Mouse (Mus musculus) lung, embryonic 15.5 days (tissue): Measurements from ENCODE around the gene Bmpr2. TPM values are rescaled to one million over a fixed set of nuclear protein-coding genes. Genes with fewer than 3 reads are reported as not detected.

Source experiments
- ATAC-seq: fragments of 200-750 bp; cut with Nextera tagmentation; 2 replicates; pipeline ENCODE4 v1.8.0; 2017; ENCODE audit warnings: moderate number of reproducible peaks, borderline replicate concordance; ENCODE audit not compliant: low FRiP score, low TSS enrichment; ENCODE audit errors: extremely low read depth
- H3K27ac ChIP-seq: fragments of 300-500 bp; sonication (generic); 2 replicates; pipeline ENCODE4 v1.5.1; 2015; ENCODE audit warnings: moderate library complexity, mild to moderate bottlenecking, inconsistent platforms
- H3K27me3 ChIP-seq: fragments of 300-500 bp; sonication (generic); 2 replicates; pipeline ENCODE4 v1.6.1; 2015; ENCODE audit warnings: inconsistent platforms
- H3K36me3 ChIP-seq: fragments of 300-500 bp; sonication (generic); 2 replicates; pipeline ENCODE4 v1.6.1; 2015; ENCODE audit warnings: inconsistent platforms
- H3K4me1 ChIP-seq: fragments of 300-500 bp; sonication (generic); 2 replicates; pipeline ENCODE4 v1.6.1; 2015; ENCODE audit warnings: inconsistent platforms
- H3K4me2 ChIP-seq: fragments of 300-500 bp; sonication (generic); 2 replicates; pipeline ENCODE4 v1.6.1; 2015; ENCODE audit warnings: inconsistent platforms, mild to moderate bottlenecking, moderate library complexity
- H3K4me3 ChIP-seq: fragments of 300-500 bp; sonication (generic); 2 replicates; pipeline ENCODE4 v1.5.1; 2015; ENCODE audit warnings: mild to moderate bottlenecking, inconsistent platforms
- H3K9ac ChIP-seq: fragments of 300-500 bp; sonication (generic); 2 replicates; pipeline ENCODE4 v1.6.1; 2015; ENCODE audit warnings: inconsistent platforms
- H3K9me3 ChIP-seq: fragments of 300-500 bp; sonication (generic); 2 replicates; pipeline ENCODE4 v1.6.1; 2016; ENCODE audit warnings: inconsistent platforms
- WGBS: fragments of 180-500 bp; shearing (Covaris S2); methylation state at CpG from one replicate; pipeline ENCODE4 v1.1.7; 2015; 5-methylcytosine and 5-hydroxymethylcytosine counted together
- polyA plus RNA-seq: library from polyadenylated mRNA; unstranded; fragments of >200 nt; fragmentation: Nextera tagmentation; extraction: Ambion mirVana; gene quantifications from 2 replicates; pipeline ENCODE4 v1.2.1, GENCODE M21; 2015

Bmpr2 gene
- polyA plus RNA-seq, 1 experiment from 2014 or later: 9.5 TPM

DNA sequence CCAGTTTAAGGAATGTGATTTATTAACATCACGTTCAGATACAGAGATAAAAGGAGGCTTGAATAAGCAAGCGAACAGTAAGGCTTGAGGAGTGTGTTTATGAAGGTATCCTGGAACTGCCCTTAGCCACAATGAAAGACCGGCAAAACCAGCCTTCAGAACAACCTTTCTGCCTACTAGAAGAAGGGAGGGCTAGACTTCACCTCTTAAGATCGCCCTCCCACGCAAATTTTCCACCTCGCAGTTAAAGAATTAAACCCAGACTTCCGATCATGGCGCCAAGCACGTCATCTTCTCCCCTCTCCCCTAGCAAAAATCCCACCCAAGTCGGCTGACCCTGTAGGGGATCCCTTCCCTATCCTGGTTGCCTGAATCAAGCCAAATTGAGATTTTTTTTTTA is 992 bp upstream of the Bmpr2 start:
- Histone ChIP-seq H3K4me2 (peak overlapping the region; percentile 88), H3K36me3 (no peaks in the 10 kb centered on the region), H3K27ac (peak overlapping the region; percentile 99), H3K27me3 (no peaks in the 10 kb centered on the region), H3K4me3 (peak overlapping the region; percentile 78), H3K4me1 (peaks cover 9% of the 10 kb centered on the region), H3K9me3 (no peaks in the 10 kb centered on the region), H3K9ac (peak overlapping the region; percentile 77)
- WGBS: 2% methylated on average over 10 of the region's 10 CpGs
- no peak for ATAC-seq

DNA sequence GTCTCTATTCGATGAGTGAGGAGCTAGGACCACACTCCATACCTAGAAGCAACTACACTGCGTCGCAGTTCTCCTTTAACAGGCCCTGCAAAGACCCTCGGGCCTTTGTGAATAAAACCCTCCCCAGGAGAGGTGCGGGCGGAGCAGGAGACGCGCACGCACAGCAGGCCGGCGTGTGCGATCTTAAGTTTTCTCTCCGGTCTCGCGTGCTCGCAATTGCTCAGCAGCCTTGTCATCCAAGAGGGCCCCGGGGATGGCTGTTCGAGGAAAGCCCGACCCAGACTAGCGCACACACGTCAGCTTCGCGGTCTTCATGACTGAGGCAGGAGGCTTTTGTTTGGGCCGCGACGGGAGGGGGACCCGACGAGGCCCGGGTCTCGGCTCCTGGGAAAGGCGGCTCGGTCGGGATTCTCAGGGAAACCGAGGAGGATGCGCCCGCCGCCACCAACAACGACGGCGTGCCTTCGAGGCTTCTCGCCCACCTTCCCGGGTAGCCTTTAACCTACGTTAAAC is 493 bp upstream of the Bmpr2 start:
- Histone ChIP-seq H3K36me3 (no peaks in the 10 kb centered on the region), H3K4me1 (peaks cover 9% of the 10 kb centered on the region), H3K4me3 (peak overlapping the region; percentile 78), H3K27me3 (no peaks in the 10 kb centered on the region), H3K9ac (peak overlapping the region; percentile 77), H3K4me2 (peak overlapping the region; percentile 88), H3K9me3 (no peaks in the 10 kb centered on the region), H3K27ac (peak overlapping the region; percentile 99)
- ATAC-seq: peak; percentile 36
- under 1% methylated on average over 44 of the region's 44 CpGs for WGBS

- Histone ChIP-seq H3K36me3 (no peaks in the 10 kb centered on the region), H3K4me2 (peak overlapping the region; percentile 88), H3K27ac (peak overlapping the region; percentile 99), H3K9ac (peak overlapping the region; percentile 93), H3K27me3 (no peaks in the 10 kb centered on the region), H3K4me1 (peaks cover 15% of the 10 kb centered on the region), H3K4me3 (peak overlapping the region; percentile 78), H3K9me3 (no peaks in the 10 kb centered on the region)
- under 1% methylated on average over 49 of the region's 55 CpGs for WGBS
- ATAC-seq: peak; percentile 73
These were observed 616 bp downstream of the Bmpr2 start for GRCm38 (mm10) chr1:59763781-59764251.

DNA sequence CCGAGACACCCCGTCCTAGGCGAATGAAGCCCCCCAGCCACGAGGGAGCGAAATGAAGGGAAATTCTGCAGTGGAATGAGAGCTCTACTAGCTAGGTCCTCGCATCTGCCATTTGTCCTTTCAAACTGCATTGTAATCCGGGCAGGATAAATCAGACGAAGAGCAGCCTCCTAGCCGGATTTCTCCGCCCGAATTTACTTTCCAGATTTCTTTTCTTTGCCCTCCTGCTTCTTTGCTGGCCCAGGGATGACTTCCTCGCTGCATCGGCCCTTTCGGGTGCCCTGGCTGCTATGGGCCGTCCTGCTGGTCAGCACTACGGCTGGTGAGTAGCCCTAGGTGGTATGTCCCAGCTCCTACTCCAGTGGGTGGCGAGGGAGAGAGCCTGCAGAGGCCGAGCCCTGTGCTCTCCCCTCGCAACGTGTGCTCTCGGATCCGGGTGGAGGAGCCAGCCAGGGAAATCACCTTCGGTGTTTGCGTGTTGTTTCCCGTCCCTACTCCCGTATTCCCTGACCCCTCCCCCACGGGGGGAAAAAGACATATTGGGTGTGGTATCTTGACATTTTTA is 1.3 kb downstream of the Bmpr2 start:
- Histone ChIP-seq H3K4me3 (peak overlapping the region; percentile 78), H3K27me3 (no peaks in the 10 kb centered on the region), H3K4me1 (peaks cover 15% of the 10 kb centered on the region), H3K9me3 (no peaks in the 10 kb centered on the region), H3K4me2 (peak overlapping the region; percentile 88), H3K9ac (peak overlapping the region; percentile 93), H3K27ac (peak overlapping the region; percentile 99), H3K36me3 (0 out of 2 replicates have a peak, but pooled peaks cover 4% of the 10 kb centered on the region)
- WGBS: 0% methylated on average over 27 of the region's 27 CpGs
- ATAC-seq: peak; percentile 25; the same call in 1 of the 2 replicates

- 1% methylated on average over 4 of the region's 4 CpGs for WGBS
- H3K9ac ChIP-seq: peak overlapping the region; percentile 32; the same call in 1 of the 2 replicates
These were observed 2.1 kb downstream of the Bmpr2 start for GRCm38 (mm10) chr1:59765279-59765678.

DNA sequence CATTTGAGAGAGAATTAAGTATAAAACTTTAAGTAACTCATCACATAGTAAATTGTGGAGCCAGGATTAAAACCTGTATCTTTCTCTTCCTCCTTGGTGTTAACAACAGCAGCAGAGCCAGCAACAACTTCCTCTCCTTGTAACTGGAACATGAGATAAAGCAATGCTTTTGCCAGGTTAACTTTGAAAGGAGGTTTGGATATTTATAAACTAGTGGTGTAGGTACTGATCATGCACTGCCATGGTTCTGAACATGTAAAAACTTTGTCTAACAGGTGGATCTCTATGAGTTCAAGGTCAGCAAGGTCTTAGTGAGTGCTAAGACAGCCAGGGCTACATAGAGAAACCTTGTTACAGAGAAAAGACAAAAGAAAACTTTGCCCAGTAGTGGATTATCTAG is 3.4 kb downstream of the Bmpr2 start:
- H3K9ac ChIP-seq: peak overlapping the region; percentile 27; the same call in 1 of the 2 replicates
- peak overlapping the region; percentile 28 for H3K4me3 ChIP-seq
- peak overlapping the region; percentile 55 for H3K4me2 ChIP-seq
- ATAC-seq: no peak
- no peak overlapping the region for H3K27ac ChIP-seq
- peaks cover 29% of the 10 kb centered on the region for H3K4me1 ChIP-seq
- 0 out of 2 replicates have a peak, but pooled peaks cover 4% of the 10 kb centered on the region for H3K36me3 ChIP-seq
- no peaks in the 10 kb centered on the region for H3K27me3 ChIP-seq
- H3K9me3 ChIP-seq: no peaks in the 10 kb centered on the region

More at GRCm38 (mm10) chr1:59765279-59765678, 2.1 kb downstream of the Bmpr2 start:
- H3K36me3 ChIP-seq: 0 out of 2 replicates have a peak, but pooled peaks cover 4% of the 10 kb centered on the region
- H3K9me3 ChIP-seq: no peaks in the 10 kb centered on the region
- no peaks in the 10 kb centered on the region for H3K27me3 ChIP-seq
- no peak overlapping the region for H3K27ac ChIP-seq
- ATAC-seq: no peak
- peak overlapping the region; percentile 78 for H3K4me3 ChIP-seq
- H3K4me2 ChIP-seq: peak overlapping the region; percentile 88
- peaks cover 19% of the 10 kb centered on the region for H3K4me1 ChIP-seq

- H3K4me2 ChIP-seq: no peak overlapping the region
- no peak overlapping the region for H3K4me3 ChIP-seq
- no peaks in the 10 kb centered on the region for H3K27me3 ChIP-seq
- H3K4me1 ChIP-seq: peaks cover 26% of the 10 kb centered on the region
- H3K9ac ChIP-seq: no peak overlapping the region
- H3K27ac ChIP-seq: no peak overlapping the region
- ATAC-seq: no peak
- WGBS: 55% methylated on average over 3 of the region's 3 CpGs
- H3K36me3 ChIP-seq: 0 out of 2 replicates have a peak, but pooled peaks cover 4% of the 10 kb centered on the region
- H3K9me3 ChIP-seq: no peaks in the 10 kb centered on the region
These were observed 8.7 kb downstream of the Bmpr2 start for GRCm38 (mm10) chr1:59771871-59772270.

DNA sequence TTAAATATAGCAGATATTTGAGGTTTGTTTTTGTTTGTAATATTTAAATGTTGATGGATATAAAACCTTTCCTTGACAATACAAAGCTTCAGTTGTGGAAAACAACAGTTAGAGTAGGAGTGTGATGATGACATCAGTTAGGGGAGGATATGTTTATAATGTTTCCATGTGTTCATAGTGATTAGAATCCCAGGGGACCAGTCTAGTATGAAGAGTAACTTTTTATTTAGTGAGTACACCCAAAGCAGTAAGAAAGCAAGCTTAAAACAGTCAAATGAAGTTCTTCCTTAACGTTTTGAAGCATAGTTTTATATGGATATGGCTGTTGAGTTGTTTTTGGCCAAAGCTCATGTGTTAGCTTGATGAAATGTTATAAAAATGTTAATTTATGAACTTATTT is 17.9 kb downstream of the Bmpr2 start:
- H3K27ac ChIP-seq: no peak overlapping the region
- no peaks in the 10 kb centered on the region for H3K4me1 ChIP-seq
- no peak overlapping the region for H3K9ac ChIP-seq
- WGBS: 73% methylated on average over 1 of the region's 1 CpGs
- no peaks in the 10 kb centered on the region; the same call in 1 of the 2 replicates for H3K36me3 ChIP-seq
- no peak for ATAC-seq
- H3K4me3 ChIP-seq: no peak overlapping the region
- H3K4me2 ChIP-seq: no peak overlapping the region
- H3K27me3 ChIP-seq: no peaks in the 10 kb centered on the region
- no peaks in the 10 kb centered on the region for H3K9me3 ChIP-seq

DNA sequence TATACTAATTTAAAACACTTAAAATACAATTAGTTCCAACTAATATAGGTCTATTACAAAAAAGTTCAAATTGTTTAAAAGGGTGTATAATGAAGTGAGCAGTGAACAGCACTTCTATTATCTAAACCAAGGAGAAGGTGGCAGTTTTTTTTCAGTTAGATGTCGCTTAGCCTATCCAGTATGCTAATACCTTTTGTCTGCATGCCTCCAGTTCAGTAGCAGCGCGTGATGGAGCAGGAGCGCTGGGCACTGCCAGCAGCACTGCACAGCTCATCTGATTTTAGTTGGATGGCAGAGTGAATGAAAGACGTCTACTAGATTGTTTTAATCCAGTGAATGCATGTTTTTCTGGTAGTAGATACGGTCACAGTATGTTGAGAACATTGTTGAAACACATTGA is 25.8 kb downstream of the Bmpr2 start:
- Histone ChIP-seq H3K27ac (no peak overlapping the region), H3K36me3 (no peaks in the 10 kb centered on the region; the same call in 1 of the 2 replicates), H3K4me3 (no peak overlapping the region), H3K9me3 (no peaks in the 10 kb centered on the region), H3K4me1 (no peaks in the 10 kb centered on the region), H3K9ac (no peak overlapping the region), H3K4me2 (no peak overlapping the region), H3K27me3 (no peaks in the 10 kb centered on the region)
- WGBS: 66% methylated on average over 6 of the region's 6 CpGs
- ATAC-seq: no peak

GRCm38 (mm10) chr1:59789741-59790140 is 26.5 kb downstream of the Bmpr2 start:
- H3K4me3 ChIP-seq: no peak overlapping the region
- H3K4me2 ChIP-seq: no peak overlapping the region
- H3K9ac ChIP-seq: no peak overlapping the region
- WGBS: 56% methylated on average over 5 of the region's 5 CpGs
- no peaks in the 10 kb centered on the region for H3K9me3 ChIP-seq
- no peak overlapping the region for H3K27ac ChIP-seq
- H3K4me1 ChIP-seq: no peaks in the 10 kb centered on the region
- no peak for ATAC-seq
- H3K27me3 ChIP-seq: no peaks in the 10 kb centered on the region
- H3K36me3 ChIP-seq: no peaks in the 10 kb centered on the region; the same call in 1 of the 2 replicates

- ATAC-seq: no peak
- Histone ChIP-seq H3K27me3 (no peaks in the 10 kb centered on the region), H3K4me1 (no peaks in the 10 kb centered on the region), H3K4me3 (no peak overlapping the region), H3K9ac (no peak overlapping the region), H3K4me2 (no peak overlapping the region), H3K27ac (no peak overlapping the region), H3K36me3 (no peaks in the 10 kb centered on the region), H3K9me3 (no peaks in the 10 kb centered on the region)
- 42% methylated on average over 1 of the region's 1 CpGs for WGBS
These were observed 32.1 kb downstream of the Bmpr2 start for GRCm38 (mm10) chr1:59795336-59795735.

DNA sequence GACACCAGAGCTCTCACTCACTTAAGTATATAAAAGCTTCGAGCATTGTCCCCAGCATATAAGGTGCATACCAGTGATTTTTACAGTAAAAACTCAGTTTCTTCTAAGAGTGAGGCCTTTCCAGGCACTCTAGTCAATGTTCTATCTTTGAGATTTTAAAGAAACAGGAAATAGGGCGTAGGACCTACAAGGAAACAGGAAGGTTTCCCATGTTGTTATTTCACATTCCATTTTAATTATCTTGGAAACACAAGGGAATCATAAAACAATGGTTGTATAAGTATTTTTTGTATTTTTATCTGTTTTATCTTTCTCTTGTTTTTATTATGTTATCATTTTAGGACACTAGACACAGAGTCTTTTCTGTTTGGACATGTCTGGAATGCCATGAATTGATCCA is 34.7 kb downstream of the Bmpr2 start:
- no peak overlapping the region for H3K4me3 ChIP-seq
- H3K9ac ChIP-seq: no peak overlapping the region
- no peak for ATAC-seq
- no peaks in the 10 kb centered on the region for H3K4me1 ChIP-seq
- no peak overlapping the region for H3K4me2 ChIP-seq
- H3K36me3 ChIP-seq: no peaks in the 10 kb centered on the region
- WGBS: 55% methylated on average over 2 of the region's 2 CpGs
- no peaks in the 10 kb centered on the region for H3K27me3 ChIP-seq
- no peaks in the 10 kb centered on the region for H3K9me3 ChIP-seq
- H3K27ac ChIP-seq: 0 out of 2 replicates have a peak overlapping the region, but pooled peaks have one; percentile 22
